Mouse (Mus musculus) forebrain, postnatal 0 days (tissue): Measurements from ENCODE around the gene Armc9. TPM values are rescaled to one million over a fixed set of nuclear protein-coding genes. Genes with fewer than 3 reads are reported as not detected.
A peak's percentile ranks its signal among the peaks of the same experiment; 100 is the strongest.

Experiments
- ATAC-seq: fragments of 200-750 bp; cut with Nextera tagmentation; 2 replicates; pipeline ENCODE4 v1.8.0; 2017; ENCODE audit warnings: mild to moderate bottlenecking, moderate library complexity
- DNase-seq: peaks from one replicate; pipeline ENCODE4 v3.0.0-alpha.2; 2015
- H3K27ac ChIP-seq: fragments of 300-500 bp; sonication (generic); 2 replicates; pipeline ENCODE4 v1.5.1; 2014; ENCODE audit warnings: low read depth, mild to moderate bottlenecking, antibody characterized with exemption, low read length, moderate library complexity, mixed read lengths
- H3K27me3 ChIP-seq: fragments of 300-500 bp; sonication (generic); 2 replicates; pipeline ENCODE4 v1.6.1; 2014; ENCODE audit warnings: mild to moderate bottlenecking, low read length, mixed read lengths; ENCODE audit not compliant: insufficient read depth
- H3K36me3 ChIP-seq: fragments of 300-500 bp; sonication (generic); 2 replicates; pipeline ENCODE4 v1.6.1; 2014; ENCODE audit warnings: mild to moderate bottlenecking, moderate library complexity; ENCODE audit not compliant: insufficient read depth
- H3K4me1 ChIP-seq: fragments of 300-500 bp; sonication (generic); 2 replicates; pipeline ENCODE4 v1.6.1; 2014; ENCODE audit warnings: antibody characterized with exemption; ENCODE audit not compliant: insufficient read depth
- H3K4me2 ChIP-seq: fragments of 300-500 bp; sonication (generic); 2 replicates; pipeline ENCODE4 v1.6.1; 2014; ENCODE audit warnings: low read depth, mild to moderate bottlenecking, moderate library complexity
- H3K4me3 ChIP-seq: fragments of 300-500 bp; sonication (generic); 2 replicates; pipeline ENCODE4 v1.5.1; 2014; ENCODE audit warnings: low read depth, low read length, mixed read lengths
- H3K9ac ChIP-seq: fragments of 300-500 bp; sonication (generic); 2 replicates; pipeline ENCODE4 v1.6.1; 2014; ENCODE audit warnings: mild to moderate bottlenecking
- H3K9me3 ChIP-seq: fragments of 300-500 bp; sonication (generic); 2 replicates; pipeline ENCODE4 v1.6.1; 2016; ENCODE audit warnings: low read length
- CTCF ChIP-seq: sonication (generic); IDR thresholded peaks from 2 replicates; pipeline ENCODE4 v1.5.1; 2016; ENCODE audit warnings: antibody characterized with exemption, control low read depth, low read depth
- WGBS: fragments of 180-500 bp; shearing (Covaris S2); extraction: QIAGEN DNeasy Blood & Tissue Kit; methylation state at CpG from one replicate; pipeline ENCODE4 v1.1.7; 2014; 5-methylcytosine and 5-hydroxymethylcytosine counted together
- polyA plus RNA-seq: library from polyadenylated mRNA; unstranded; fragments of >200 nt; fragmentation: Nextera tagmentation; extraction: Ambion mirVana; gene quantifications from 2 replicates; pipeline ENCODE4 v1.2.1, GENCODE M21; 2015
- total RNA-seq: library from RNA; depleted of rRNA; stranded (reverse); fragments of >200 nt; gene quantifications from 2 replicates; pipeline ENCODE4 v1.2.3, GENCODE M21; 2014; rRNA removed

Armc9 gene
- total RNA-seq (25.9 and 29.1 TPM in 2 replicates), polyA plus RNA-seq (30.8 and 35.2 TPM in 2 replicates)

DNA sequence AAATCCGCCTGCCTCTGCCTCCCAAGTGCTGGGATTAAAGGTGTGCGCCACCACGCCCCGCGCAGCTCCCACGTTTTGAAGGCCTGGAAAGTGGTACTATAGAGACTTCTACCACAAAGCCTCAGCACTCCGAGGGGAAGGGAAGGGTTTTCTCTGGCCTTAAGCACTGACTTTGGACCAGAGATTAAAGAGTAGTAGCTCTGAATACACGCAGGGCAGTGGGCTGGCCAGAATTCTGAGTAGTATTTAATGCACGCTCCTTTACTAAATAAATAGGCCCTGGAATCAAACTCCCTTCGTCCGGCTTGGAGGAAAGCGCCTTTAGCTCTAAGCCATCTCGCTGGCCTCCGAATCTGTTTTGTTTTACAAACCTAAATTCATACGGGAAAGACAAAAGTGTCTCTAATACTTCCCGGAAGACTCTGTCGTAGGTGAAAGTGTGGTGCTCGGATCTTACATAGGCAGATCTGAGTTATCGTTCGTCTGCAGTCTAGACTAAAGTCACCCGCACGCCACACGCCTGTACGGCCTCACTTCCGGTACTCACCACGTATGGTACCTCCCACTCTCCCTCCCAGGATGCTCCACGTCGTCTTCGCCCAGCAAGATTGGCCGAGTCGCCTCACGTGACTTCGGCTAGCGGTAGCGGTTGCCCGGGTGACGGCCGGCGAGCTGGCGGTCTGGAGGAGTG lies at the start of gene Armc9:
Gene Armc9 (plus strand): TSS at position 648 of the 691 bp plus-strand sequence.
- TF ChIP-seq CTCF = no peak
- 4% methylated on average over 40 of the region's 40 CpGs for WGBS

DNA sequence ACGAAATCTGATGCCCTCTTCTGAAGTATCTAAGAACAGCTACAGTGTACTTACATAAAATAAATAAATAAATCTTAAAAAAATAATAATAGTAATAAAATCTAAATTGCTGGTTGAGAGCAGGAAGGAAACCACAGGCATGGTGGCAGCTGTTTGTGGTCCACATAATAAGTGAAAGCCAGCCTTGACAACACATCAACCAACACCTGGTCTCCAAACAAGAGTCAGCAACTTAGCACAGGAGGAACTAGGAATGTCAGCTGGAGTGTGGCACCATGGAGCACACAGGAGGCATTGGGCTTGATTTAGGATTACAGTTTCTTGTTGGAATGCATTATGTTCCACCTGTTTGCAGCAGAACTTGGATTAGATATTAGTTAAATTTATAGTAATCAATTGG lies 49.5 kb upstream of the Armc9 start:
- no peak for ATAC-seq
- no peak overlapping the region for H3K4me2 ChIP-seq
- H3K36me3 ChIP-seq = 0 out of 2 replicates have a peak, but pooled peaks cover 5% of the 10 kb centered on the region
- no peaks in the 10 kb centered on the region for H3K27me3 ChIP-seq
- H3K4me3 ChIP-seq = no peak overlapping the region
- 89% methylated on average over 1 of the region's 1 CpGs for WGBS
- H3K9me3 ChIP-seq = no peaks in the 10 kb centered on the region
- TF ChIP-seq CTCF = no peak
- H3K9ac ChIP-seq = no peak overlapping the region
- H3K4me1 ChIP-seq = no peaks in the 10 kb centered on the region
- H3K27ac ChIP-seq = no peak overlapping the region
- DNase-seq = no peak

More for the DNA sequence above, at the start of gene Armc9:
- H3K4me3 ChIP-seq = peak within 1 kb of the TSS; percentile 81
- H3K9me3 ChIP-seq = no peaks in the 10 kb centered on the region
- DNase-seq = peak; percentile 96
- H3K4me1 ChIP-seq = peaks cover 7% of the 10 kb centered on the region
- peak; percentile 100 for ATAC-seq
- peak within 1 kb of the TSS; percentile 46 for H3K4me2 ChIP-seq
- H3K27me3 ChIP-seq = no peaks in the 10 kb centered on the region
- peak within 1 kb of the TSS; percentile 73 for H3K9ac ChIP-seq
- peak within 1 kb of the TSS; percentile 85 for H3K27ac ChIP-seq
- peaks cover 15% of the 10 kb centered on the region for H3K36me3 ChIP-seq

DNA sequence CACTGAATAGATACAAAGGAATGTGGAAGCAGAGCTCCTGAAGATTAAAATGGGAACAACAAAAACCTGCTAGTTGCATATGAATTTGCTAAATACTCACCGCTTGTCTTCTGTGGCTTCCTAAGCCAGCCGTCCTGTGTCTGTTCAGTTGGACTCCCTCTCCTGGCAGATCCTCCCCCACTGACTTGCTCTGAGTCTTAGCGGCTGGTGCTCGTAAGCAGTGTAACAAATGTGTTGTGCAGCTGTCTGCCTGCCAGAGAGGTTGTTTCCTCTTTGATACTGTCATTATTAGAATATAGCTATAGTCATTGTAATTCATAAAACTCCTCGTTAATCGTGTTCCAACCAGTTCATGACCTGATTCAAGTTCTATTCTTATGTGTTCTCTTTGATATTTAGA lies 42.8 kb upstream of the Armc9 start, which contains the start of gene Htr2b:
Gene Htr2b (minus strand): TSS at position 192 of the 400 bp plus-strand sequence.
- WGBS = 30% methylated on average over 6 of the region's 6 CpGs
- TF ChIP-seq CTCF = no peak
- Histone ChIP-seq H3K9me3 (no peaks in the 10 kb centered on the region), H3K27ac (no peak within 1 kb of the TSS), H3K4me3 (no peak within 1 kb of the TSS), H3K4me2 (no peak within 1 kb of the TSS), H3K4me1 (no peaks in the 10 kb centered on the region), H3K9ac (no peak within 1 kb of the TSS), H3K36me3 (peaks cover 12% of the 10 kb centered on the region; the same call in 1 of the 2 replicates), H3K27me3 (no peaks in the 10 kb centered on the region)
- peak; percentile 80 for ATAC-seq
- peak; percentile 36 for DNase-seq

DNA sequence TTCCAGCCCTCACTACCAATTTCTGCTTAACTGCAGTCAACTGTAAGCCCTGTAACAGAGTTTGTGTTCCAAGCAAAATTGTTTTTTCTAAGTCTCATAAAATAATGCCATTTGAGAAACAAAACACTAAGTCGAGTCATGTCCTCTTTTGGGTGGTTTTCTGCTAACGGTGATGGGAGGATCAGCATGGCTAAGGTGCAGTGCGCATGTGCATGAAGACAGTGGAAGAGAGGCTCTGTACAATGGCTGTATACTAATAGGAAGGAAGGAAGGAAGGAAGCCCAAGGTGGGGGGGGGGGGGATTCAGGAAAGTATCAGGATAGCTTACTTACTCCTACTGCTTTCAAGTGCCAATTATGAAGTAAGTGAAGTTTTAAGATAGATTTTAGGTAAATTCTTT lies 40.4 kb upstream of the Armc9 start:
- ATAC-seq = no peak
- no peak overlapping the region for H3K4me2 ChIP-seq
- peaks cover 22% of the 10 kb centered on the region for H3K36me3 ChIP-seq
- H3K9me3 ChIP-seq = no peaks in the 10 kb centered on the region
- WGBS = 91% methylated on average over 3 of the region's 3 CpGs
- H3K27ac ChIP-seq = no peak overlapping the region
- DNase-seq = no peak
- no peak for TF ChIP-seq CTCF
- H3K4me1 ChIP-seq = no peaks in the 10 kb centered on the region
- H3K27me3 ChIP-seq = no peaks in the 10 kb centered on the region
- no peak overlapping the region for H3K4me3 ChIP-seq
- no peak overlapping the region for H3K9ac ChIP-seq

DNA sequence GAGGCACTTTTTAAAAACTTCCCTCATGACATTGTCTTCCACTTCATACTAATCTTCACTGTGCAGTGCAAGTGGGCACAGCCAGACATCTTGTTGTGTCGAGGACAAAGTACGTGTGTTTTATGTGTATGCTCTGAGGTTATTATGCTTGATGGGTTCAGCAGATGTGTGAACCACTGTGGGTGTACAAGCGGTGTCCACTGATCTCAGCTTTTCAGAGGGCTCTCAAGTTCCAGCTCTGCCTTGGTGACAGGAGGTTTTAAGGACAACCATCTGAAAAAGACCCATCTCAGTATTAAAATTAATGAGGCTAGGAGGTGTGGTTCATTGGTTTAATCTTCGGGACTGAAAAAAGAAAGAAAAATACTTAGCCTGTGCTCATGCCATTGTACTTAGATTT lies 35.0 kb upstream of the Armc9 start:
- H3K4me2 ChIP-seq = no peak overlapping the region
- no peak for TF ChIP-seq CTCF
- no peak for DNase-seq
- peaks cover 40% of the 10 kb centered on the region for H3K36me3 ChIP-seq
- H3K27me3 ChIP-seq = no peaks in the 10 kb centered on the region
- no peak overlapping the region for H3K4me3 ChIP-seq
- ATAC-seq = no peak
- WGBS = 95% methylated on average over 4 of the region's 4 CpGs
- no peaks in the 10 kb centered on the region for H3K9me3 ChIP-seq
- no peaks in the 10 kb centered on the region for H3K4me1 ChIP-seq
- no peak overlapping the region for H3K27ac ChIP-seq
- no peak overlapping the region for H3K9ac ChIP-seq

DNA sequence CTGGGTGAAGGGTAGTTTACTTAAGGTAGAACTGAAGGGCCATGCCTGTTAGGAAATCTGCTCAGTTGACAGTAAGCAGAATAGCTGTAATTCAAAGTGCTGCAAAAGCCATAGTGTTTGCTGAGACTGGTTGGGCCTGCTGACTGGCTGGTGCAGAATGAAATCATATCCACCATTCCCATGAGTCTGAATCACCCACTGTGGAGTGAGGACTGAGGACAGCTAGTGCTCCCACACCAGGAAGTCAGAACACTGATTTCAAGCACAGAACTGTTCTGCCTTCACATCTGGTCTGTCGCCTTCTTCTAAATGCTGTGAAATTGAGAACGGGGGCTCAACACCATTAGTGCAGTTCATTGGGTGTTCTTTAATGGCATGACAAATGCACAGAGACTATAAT lies 28.5 kb upstream of the Armc9 start:
- Histone ChIP-seq H3K9ac (no peak overlapping the region), H3K27ac (no peak overlapping the region), H3K4me2 (no peak overlapping the region), H3K4me3 (no peak overlapping the region), H3K27me3 (no peaks in the 10 kb centered on the region), H3K4me1 (no peaks in the 10 kb centered on the region), H3K9me3 (no peaks in the 10 kb centered on the region), H3K36me3 (peaks cover 56% of the 10 kb centered on the region)
- WGBS = 89% methylated on average over 2 of the region's 2 CpGs
- no peak for TF ChIP-seq CTCF
- no peak for DNase-seq
- ATAC-seq = no peak

DNA sequence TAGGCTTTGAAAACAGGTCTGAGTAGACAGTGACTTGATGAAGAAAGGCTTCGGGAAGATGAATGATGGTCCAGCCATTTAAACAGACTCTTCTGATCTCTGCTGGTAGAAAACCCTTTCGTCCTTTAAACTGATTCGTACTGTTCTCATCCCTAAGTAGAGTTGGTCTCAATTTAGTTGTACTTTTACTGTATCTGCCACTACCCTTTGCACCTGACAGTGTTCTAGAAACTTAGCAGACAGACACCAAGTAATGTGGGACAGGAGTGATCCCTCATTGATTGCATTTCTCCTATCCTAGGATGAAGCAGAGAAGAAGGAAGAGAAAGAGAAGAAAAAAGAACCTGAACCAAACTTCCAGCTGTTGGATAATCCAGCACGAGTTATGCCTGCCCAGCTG lies 21.2 kb upstream of the Armc9 start, which contains the start of gene Gm21972:
Gene Gm21972 (plus strand): TSS at position 301 of the 400 bp plus-strand sequence.
- ATAC-seq (no peak), DNase-seq (no peak)
- Histone ChIP-seq H3K4me1 (no peaks in the 10 kb centered on the region), H3K4me3 (no peak within 1 kb of the TSS), H3K4me2 (no peak within 1 kb of the TSS), H3K27me3 (no peaks in the 10 kb centered on the region), H3K36me3 (peaks cover 68% of the 10 kb centered on the region), H3K27ac (no peak within 1 kb of the TSS), H3K9me3 (no peaks in the 10 kb centered on the region), H3K9ac (no peak within 1 kb of the TSS)
- WGBS = 96% methylated on average over 4 of the region's 4 CpGs
- TF ChIP-seq CTCF = no peak
